Mouse (Mus musculus) myocyte (in vitro differentiated cells): Measurements from ENCODE around the gene Mtcl1.

Source experiments
- E2F4 ChIP-seq: IDR thresholded peaks from one replicate; pipeline ENCODE4 v1.6.1; 2011; ENCODE audit warnings: mild to moderate bottlenecking, control low read depth, moderate library complexity; ENCODE audit not compliant: insufficient read depth
- MYOD1 ChIP-seq, 3 experiments: IDR thresholded peaks; one replicate each; pipeline ENCODE4 v1.6.1; 2011; ENCODE audit warnings: control low read depth in 2 of 3, low read depth in 2 of 3, mild to moderate bottlenecking in 2 of 3, moderate library complexity in 1 of 3; ENCODE audit not compliant: insufficient read length in 2 of 3, control insufficient read depth in 1 of 3
- MYOG ChIP-seq, 3 experiments: IDR thresholded peaks; one replicate each; pipeline ENCODE4 v1.6.1; 2011; ENCODE audit warnings: control low read depth in 2 of 3, low read depth in 2 of 3, mild to moderate bottlenecking in 2 of 3; ENCODE audit not compliant: insufficient read length in 2 of 3, control insufficient read depth in 1 of 3, insufficient read depth in 1 of 3
- POLR2A ChIP-seq: IDR thresholded peaks from one replicate; pipeline ENCODE4 v1.6.1; 2011; ENCODE audit warnings: low read depth, mild to moderate bottlenecking, control low read depth, moderate library complexity; ENCODE audit not compliant: insufficient read length
- POLR2AphosphoS2 ChIP-seq: IDR thresholded peaks from one replicate; pipeline ENCODE4 v1.6.1; 2011; ENCODE audit warnings: low read depth, control low read depth; ENCODE audit not compliant: insufficient read length
- SRF ChIP-seq: IDR thresholded peaks from one replicate; pipeline ENCODE4 v1.6.1; 2011; ENCODE audit warnings: low read depth; ENCODE audit not compliant: control insufficient read depth, insufficient read length
- TCF12 ChIP-seq: IDR thresholded peaks from one replicate; pipeline ENCODE4 v1.6.1; 2011; ENCODE audit warnings: mild to moderate bottlenecking, control low read depth; ENCODE audit not compliant: poor library complexity, insufficient read depth, severe bottlenecking
- USF1 ChIP-seq: IDR thresholded peaks from one replicate; pipeline ENCODE4 v1.6.1; 2011; ENCODE audit warnings: low read depth, mild to moderate bottlenecking, control low read depth, moderate library complexity

DNA sequence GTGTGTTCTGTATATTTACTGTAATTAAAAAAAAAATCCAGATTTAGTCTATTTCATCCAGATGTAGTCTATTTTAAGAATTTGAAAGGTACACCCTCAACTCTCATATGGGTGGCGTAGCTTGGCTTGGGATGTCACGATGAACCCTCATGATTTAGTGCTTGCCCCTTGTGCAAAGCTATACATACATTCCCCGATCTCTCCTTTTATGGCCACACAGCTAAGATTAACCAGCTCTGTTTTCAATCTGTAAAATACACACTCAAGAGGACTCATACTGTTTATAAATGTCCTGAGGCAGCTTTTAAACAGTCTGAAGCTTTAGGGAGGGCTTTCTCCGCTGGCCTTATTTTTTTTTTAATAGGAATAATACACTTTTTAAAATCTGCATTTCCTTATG lies 49.8 kb downstream of the Mtcl1 start:
- TF ChIP-seq POLR2A (no peak), MYOD1 (IDR thresholded peaks at IDR 0.05; ENCODE audit: control insufficient read depth in 1 of 3, insufficient read length in 2 of 3, low read depth in 2 of 3) (no peak), E2F4 (no peak), TCF12 (no peak), SRF (no peak), MYOG (IDR thresholded peaks at IDR 0.05; ENCODE audit: control insufficient read depth in 1 of 3, insufficient read depth in 1 of 3, insufficient read length in 2 of 3, low read depth in 2 of 3) (no peak), USF1 (no peak), POLR2AphosphoS2 (no peak)
